Mouse (Mus musculus): ENCODE measurements around the gene Srsf7.

GRCm38 (mm10) chr17:80170951-80171350 is 36.2 kb downstream of the Srsf7 start:
- TF ChIP-seq CTCF (IDR thresholded peaks at IDR 0.05; ENCODE audit: borderline replicate concordance, control insufficient read depth, extremely low read depth, insufficient read depth, low read length, poor library complexity): no peak
- TF ChIP-seq POLR2A (IDR thresholded peaks at IDR 0.05; ENCODE audit: control insufficient read depth, extremely low read depth, insufficient read depth, low read length, poor library complexity): no peak

Measured in thymus, adult 2 months (tissue).